Mouse (Mus musculus): Measurements from ENCODE around the gene Pbp2. TPM values are rescaled to one million over a fixed set of nuclear protein-coding genes. Genes with fewer than 3 reads are reported as not detected.

The Pbp2 gene
- polyA plus RNA-seq, 1 experiment from 2014 or later, result not detected

DNA sequence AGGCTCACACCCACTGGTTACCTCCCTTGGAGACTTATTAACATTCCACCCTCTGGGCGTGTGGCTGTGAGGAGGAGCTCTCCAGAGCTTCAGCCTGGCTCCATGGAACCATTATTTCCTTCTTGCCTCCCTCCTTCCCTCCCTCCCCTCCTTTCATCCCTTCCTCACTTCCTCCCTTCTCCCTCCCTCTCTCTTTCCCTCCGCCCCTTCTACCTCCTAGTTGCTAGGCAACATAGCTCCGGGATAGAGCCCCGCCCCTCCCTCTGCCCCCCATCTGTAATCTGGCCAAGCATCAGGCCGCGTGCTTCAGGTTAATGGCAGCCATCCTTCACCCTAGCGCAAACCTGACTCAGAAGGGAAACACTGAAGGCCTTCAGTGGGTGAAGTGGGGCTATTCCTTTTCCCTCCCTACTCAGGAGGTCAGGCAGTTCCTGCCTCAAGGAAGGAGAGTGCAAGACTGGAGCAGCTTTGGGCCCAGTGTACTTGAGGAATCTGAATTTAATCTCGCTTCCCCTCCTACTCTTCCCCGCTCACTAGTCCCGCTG, 22.6 kb upstream of the Pbp2 start:
- Histone ChIP-seq H3K4me3 (ENCODE audit: low read depth, low read length) (no peak overlapping the region), H3K27ac (ENCODE audit: low read length) (no peak overlapping the region), H3K36me3 (ENCODE audit: control insufficient read depth, insufficient read depth) (no peaks in the 10 kb centered on the region), H3K4me1 (ENCODE audit: control insufficient read depth, low read depth, low read length) (no peaks in the 10 kb centered on the region; the same call in 1 of the 2 replicates), H3K4me2 (ENCODE audit: low read depth, low read length) (no peak overlapping the region), H3K9me3 (replicated peaks; ENCODE audit: control insufficient read depth, low read length) (no peaks in the 10 kb centered on the region), H3K27me3 (ENCODE audit: control insufficient read depth, insufficient read depth, low read depth, low read length) (no peaks in the 10 kb centered on the region), H3K9ac (ENCODE audit: low read depth, low read length) (no peak overlapping the region)
- 38% methylated on average over 10 of the region's 10 CpGs for WGBS (ENCODE audit: insufficient replicate concordance)
- no peak for ATAC-seq (ENCODE audit: low read depth)

DNA sequence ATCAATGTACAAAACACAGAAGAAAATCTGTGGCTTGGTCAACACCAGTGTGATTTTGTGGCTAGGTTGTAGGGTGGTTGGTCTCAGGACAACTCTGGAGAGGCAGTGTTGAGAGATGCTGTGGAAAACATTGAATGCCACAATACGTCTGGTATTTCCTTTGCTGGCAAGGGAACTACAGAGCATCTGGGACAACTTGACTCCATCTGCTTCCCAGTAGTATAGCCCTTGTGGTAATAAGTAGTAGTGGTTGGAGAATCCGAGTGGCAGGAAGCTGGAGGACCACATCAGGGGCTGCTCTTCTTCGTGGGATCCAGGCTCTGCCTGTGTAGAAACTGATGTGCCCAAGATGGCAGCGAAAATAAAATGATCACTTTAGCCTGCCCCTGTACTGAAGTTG, 21.7 kb upstream of the Pbp2 start:
- H3K27me3 ChIP-seq (ENCODE audit: control insufficient read depth, insufficient read depth, low read depth, low read length), result no peaks in the 10 kb centered on the region
- no peak for ATAC-seq (ENCODE audit: low read depth)
- no peaks in the 10 kb centered on the region for H3K9me3 ChIP-seq (replicated peaks; ENCODE audit: control insufficient read depth, low read length)
- no peak overlapping the region for H3K9ac ChIP-seq (ENCODE audit: low read depth, low read length)
- 72% methylated on average over 4 of the region's 4 CpGs for WGBS (ENCODE audit: insufficient replicate concordance)
- H3K27ac ChIP-seq (ENCODE audit: low read length), result no peak overlapping the region
- no peaks in the 10 kb centered on the region for H3K36me3 ChIP-seq (ENCODE audit: control insufficient read depth, insufficient read depth)
- no peak overlapping the region for H3K4me3 ChIP-seq (ENCODE audit: low read depth, low read length)
- no peak overlapping the region for H3K4me2 ChIP-seq (ENCODE audit: low read depth, low read length)
- H3K4me1 ChIP-seq (ENCODE audit: control insufficient read depth, low read depth, low read length), result no peaks in the 10 kb centered on the region; the same call in 1 of the 2 replicates

DNA sequence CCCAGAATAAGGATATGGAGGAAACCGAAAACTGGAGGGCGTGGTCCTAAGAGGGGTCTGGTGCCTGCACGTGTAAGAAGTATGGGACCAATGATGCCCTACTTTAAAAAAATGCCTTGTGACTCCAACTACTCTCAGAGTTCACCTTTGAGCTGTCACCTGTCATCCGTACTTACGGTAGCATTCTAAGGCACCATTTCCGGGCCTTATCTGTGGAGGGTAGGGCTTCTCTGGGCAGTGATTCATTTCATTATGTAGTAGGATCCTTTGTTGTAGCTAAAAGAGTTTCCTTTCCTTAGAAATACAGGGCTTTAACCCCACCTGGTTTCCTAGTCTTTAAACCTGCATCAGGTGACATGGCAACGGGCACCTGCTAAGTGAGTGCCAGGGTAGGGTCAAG, 16.6 kb upstream of the Pbp2 start:
- 64% methylated on average over 7 of the region's 7 CpGs for WGBS (ENCODE audit: insufficient replicate concordance)
- Histone ChIP-seq H3K4me3 (ENCODE audit: low read depth, low read length) (no peak overlapping the region), H3K27ac (ENCODE audit: low read length) (no peak overlapping the region), H3K4me2 (ENCODE audit: low read depth, low read length) (no peak overlapping the region), H3K4me1 (ENCODE audit: control insufficient read depth, low read depth, low read length) (peaks cover 3% of the 10 kb centered on the region; the same call in 1 of the 2 replicates), H3K9ac (ENCODE audit: low read depth, low read length) (no peak overlapping the region), H3K36me3 (ENCODE audit: control insufficient read depth, insufficient read depth) (no peaks in the 10 kb centered on the region), H3K9me3 (replicated peaks; ENCODE audit: control insufficient read depth, low read length) (no peaks in the 10 kb centered on the region), H3K27me3 (ENCODE audit: control insufficient read depth, insufficient read depth, low read depth, low read length) (peaks cover 3% of the 10 kb centered on the region; the same call in 1 of the 2 replicates)
- ATAC-seq (ENCODE audit: low read depth), result no peak

GRCm38 (mm10) chr6:135324686-135325300, 14.6 kb upstream of the Pbp2 start:
- H3K9me3 ChIP-seq (replicated peaks; ENCODE audit: control insufficient read depth, low read length), result no peaks in the 10 kb centered on the region
- H3K36me3 ChIP-seq (ENCODE audit: control insufficient read depth, insufficient read depth), result no peaks in the 10 kb centered on the region
- peaks cover 3% of the 10 kb centered on the region; the same call in 1 of the 2 replicates for H3K27me3 ChIP-seq (ENCODE audit: control insufficient read depth, insufficient read depth, low read depth, low read length)
- no peak for ATAC-seq (ENCODE audit: low read depth)
- no peak overlapping the region for H3K4me2 ChIP-seq (ENCODE audit: low read depth, low read length)
- peaks cover 3% of the 10 kb centered on the region; the same call in 1 of the 2 replicates for H3K4me1 ChIP-seq (ENCODE audit: control insufficient read depth, low read depth, low read length)
- H3K9ac ChIP-seq (ENCODE audit: low read depth, low read length), result no peak overlapping the region
- 18% methylated on average over 9 of the region's 9 CpGs for WGBS (ENCODE audit: insufficient replicate concordance)
- H3K4me3 ChIP-seq (ENCODE audit: low read depth, low read length), result no peak overlapping the region
- no peak overlapping the region for H3K27ac ChIP-seq (ENCODE audit: low read length)

DNA sequence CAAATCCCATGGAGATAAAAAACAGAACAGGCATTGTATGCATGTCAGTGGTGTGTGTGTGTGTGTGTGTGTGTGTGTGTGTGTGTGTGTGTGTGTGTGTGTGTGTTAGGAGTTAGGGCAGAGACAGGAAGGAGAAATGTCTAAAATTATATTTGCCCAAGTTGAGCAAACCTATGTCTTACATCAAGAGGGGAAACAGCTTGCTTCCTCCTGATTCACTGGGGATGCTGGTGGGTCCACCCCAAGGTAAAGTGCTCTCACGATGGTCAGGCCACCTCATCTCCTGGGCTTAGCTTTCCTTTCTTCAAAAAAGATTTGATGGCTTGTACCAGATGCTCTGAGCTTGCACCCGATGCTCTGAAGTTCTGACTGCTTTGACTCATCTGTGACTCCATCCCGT, 13.9 kb upstream of the Pbp2 start:
- Histone ChIP-seq H3K4me3 (ENCODE audit: low read depth, low read length) (no peak overlapping the region), H3K9me3 (replicated peaks; ENCODE audit: control insufficient read depth, low read length) (no peaks in the 10 kb centered on the region), H3K27me3 (ENCODE audit: control insufficient read depth, insufficient read depth, low read depth, low read length) (peaks cover 3% of the 10 kb centered on the region; the same call in 1 of the 2 replicates), H3K27ac (ENCODE audit: low read length) (no peak overlapping the region), H3K4me1 (ENCODE audit: control insufficient read depth, low read depth, low read length) (peaks cover 3% of the 10 kb centered on the region; the same call in 1 of the 2 replicates), H3K4me2 (ENCODE audit: low read depth, low read length) (no peak overlapping the region), H3K36me3 (ENCODE audit: control insufficient read depth, insufficient read depth) (no peaks in the 10 kb centered on the region), H3K9ac (ENCODE audit: low read depth, low read length) (no peak overlapping the region)
- ATAC-seq (ENCODE audit: low read depth), result no peak
- WGBS (ENCODE audit: insufficient replicate concordance), result 14% methylated on average over 3 of the region's 3 CpGs

- Histone ChIP-seq H3K27ac (ENCODE audit: low read length) (no peak overlapping the region), H3K9me3 (replicated peaks; ENCODE audit: control insufficient read depth, low read length) (no peaks in the 10 kb centered on the region), H3K36me3 (ENCODE audit: control insufficient read depth, insufficient read depth) (no peaks in the 10 kb centered on the region), H3K27me3 (ENCODE audit: control insufficient read depth, insufficient read depth, low read depth, low read length) (peaks cover 3% of the 10 kb centered on the region; the same call in 1 of the 2 replicates), H3K4me1 (ENCODE audit: control insufficient read depth, low read depth, low read length) (peaks cover 3% of the 10 kb centered on the region; the same call in 1 of the 2 replicates), H3K4me2 (ENCODE audit: low read depth, low read length) (no peak overlapping the region), H3K9ac (ENCODE audit: low read depth, low read length) (no peak overlapping the region), H3K4me3 (ENCODE audit: low read depth, low read length) (no peak overlapping the region)
- peak; percentile 43; the same call in 1 of the 2 replicates for ATAC-seq (ENCODE audit: low read depth)
- WGBS (ENCODE audit: insufficient replicate concordance), result 8% methylated on average over 16 of the region's 16 CpGs
Observed at GRCm38 (mm10) chr6:135323311-135323982, 13.2 kb upstream of the Pbp2 start.

- H3K4me3 ChIP-seq (ENCODE audit: low read depth, low read length), result no peak overlapping the region
- peaks cover 3% of the 10 kb centered on the region; the same call in 1 of the 2 replicates for H3K27me3 ChIP-seq (ENCODE audit: control insufficient read depth, insufficient read depth, low read depth, low read length)
- ATAC-seq (ENCODE audit: low read depth), result no peak
- H3K27ac ChIP-seq (ENCODE audit: low read length), result no peak overlapping the region
- H3K36me3 ChIP-seq (ENCODE audit: control insufficient read depth, insufficient read depth), result no peaks in the 10 kb centered on the region
- no peaks in the 10 kb centered on the region for H3K9me3 ChIP-seq (replicated peaks; ENCODE audit: control insufficient read depth, low read length)
- H3K9ac ChIP-seq (ENCODE audit: low read depth, low read length), result no peak overlapping the region
- H3K4me1 ChIP-seq (ENCODE audit: control insufficient read depth, low read depth, low read length), result peaks cover 3% of the 10 kb centered on the region; the same call in 1 of the 2 replicates
- no peak overlapping the region for H3K4me2 ChIP-seq (ENCODE audit: low read depth, low read length)
- 49% methylated on average over 7 of the region's 7 CpGs for WGBS (ENCODE audit: insufficient replicate concordance)
Observed at GRCm38 (mm10) chr6:135322749-135323148, 12.5 kb upstream of the Pbp2 start.

GRCm38 (mm10) chr6:135319431-135319933, 9.3 kb upstream of the Pbp2 start:
- WGBS (ENCODE audit: insufficient replicate concordance), result 68% methylated on average over 5 of the region's 5 CpGs
- Histone ChIP-seq H3K27ac (ENCODE audit: low read length) (no peak overlapping the region), H3K9ac (ENCODE audit: low read depth, low read length) (no peak overlapping the region), H3K4me2 (ENCODE audit: low read depth, low read length) (no peak overlapping the region), H3K4me1 (ENCODE audit: control insufficient read depth, low read depth, low read length) (peaks cover 3% of the 10 kb centered on the region; the same call in 1 of the 2 replicates), H3K27me3 (ENCODE audit: control insufficient read depth, insufficient read depth, low read depth, low read length) (peaks cover 3% of the 10 kb centered on the region; the same call in 1 of the 2 replicates), H3K9me3 (replicated peaks; ENCODE audit: control insufficient read depth, low read length) (no peaks in the 10 kb centered on the region), H3K36me3 (ENCODE audit: control insufficient read depth, insufficient read depth) (no peaks in the 10 kb centered on the region), H3K4me3 (ENCODE audit: low read depth, low read length) (no peak overlapping the region)
- no peak for ATAC-seq (ENCODE audit: low read depth)

DNA sequence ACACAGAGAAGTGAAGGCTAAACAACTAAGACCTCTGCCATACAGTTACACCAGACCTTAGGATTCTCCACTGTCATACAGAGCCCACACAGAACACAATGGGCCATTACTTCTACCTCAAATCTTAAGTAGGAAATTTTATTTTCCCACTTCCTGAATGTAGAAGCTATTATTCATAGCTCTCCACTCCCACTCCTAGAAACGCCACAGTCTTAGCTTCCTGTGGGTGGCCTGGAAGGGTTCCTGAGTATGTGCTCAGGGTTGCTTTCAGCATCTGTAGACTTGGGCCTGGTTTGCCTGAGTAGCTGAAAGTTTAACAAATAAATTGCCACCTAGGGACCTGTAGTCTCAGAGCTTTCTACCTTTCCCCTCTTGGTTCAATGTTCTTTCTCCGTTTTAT, 5.9 kb upstream of the Pbp2 start:
- H3K4me2 ChIP-seq (ENCODE audit: low read depth, low read length), result no peak overlapping the region
- no peaks in the 10 kb centered on the region for H3K36me3 ChIP-seq (ENCODE audit: control insufficient read depth, insufficient read depth)
- no peaks in the 10 kb centered on the region for H3K27me3 ChIP-seq (ENCODE audit: control insufficient read depth, insufficient read depth, low read depth, low read length)
- 47% methylated on average over 2 of the region's 2 CpGs for WGBS (ENCODE audit: insufficient replicate concordance)
- H3K9ac ChIP-seq (ENCODE audit: low read depth, low read length), result no peak overlapping the region
- no peak overlapping the region for H3K27ac ChIP-seq (ENCODE audit: low read length)
- no peaks in the 10 kb centered on the region for H3K9me3 ChIP-seq (replicated peaks; ENCODE audit: control insufficient read depth, low read length)
- no peak for ATAC-seq (ENCODE audit: low read depth)
- H3K4me3 ChIP-seq (ENCODE audit: low read depth, low read length), result no peak overlapping the region
- no peaks in the 10 kb centered on the region for H3K4me1 ChIP-seq (ENCODE audit: control insufficient read depth, low read depth, low read length)

Measured in liver, embryonic 16.5 days (tissue).